Mouse (Mus musculus) c-Kit-positive CD71-positive TER-119-positive erythroid progenitor cells, embryonic 14.5 days (primary cell): Measurements from ENCODE around the gene Cgref1.

Source experiments
- DNase-seq: peaks from one replicate; pipeline ENCODE4 v3.0.0-alpha.2; 2013; ENCODE audit warnings: low spot score

Gene Cgref1

GRCm38 (mm10) chr5:30949654-30950326 lies 4.4 kb upstream of the Cgref1 start:
- DNase-seq: peak; percentile 76

- no peak for DNase-seq
These were observed 3.2 kb upstream of the Cgref1 start for GRCm38 (mm10) chr5:30948620-30949019.

- no peak for DNase-seq
These were observed 1.0 kb downstream of the Cgref1 start for GRCm38 (mm10) chr5:30944344-30944743.

- DNase-seq: no peak
These were observed 2.4 kb downstream of the Cgref1 start for GRCm38 (mm10) chr5:30943004-30943403.

- no peak for DNase-seq
These were observed 10.5 kb downstream of the Cgref1 start for GRCm38 (mm10) chr5:30934725-30935461.

- DNase-seq: no peak
These were observed 11.7 kb downstream of the Cgref1 start for GRCm38 (mm10) chr5:30933705-30934104.

- no peak for DNase-seq
These were observed 14.0 kb downstream of the Cgref1 start for GRCm38 (mm10) chr5:30931378-30931777.

- DNase-seq: no peak
These were observed 14.5 kb downstream of the Cgref1 start for GRCm38 (mm10) chr5:30930846-30931245.

GRCm38 (mm10) chr5:30930121-30930520 lies 15.3 kb downstream of the Cgref1 start:
- DNase-seq: no peak

- DNase-seq: no peak
These were observed 17.4 kb downstream of the Cgref1 start for GRCm38 (mm10) chr5:30927945-30928529.

GRCm38 (mm10) chr5:30926073-30926472 lies 19.3 kb downstream of the Cgref1 start:
- no peak for DNase-seq

- DNase-seq: no peak
These were observed 20.2 kb downstream of the Cgref1 start for GRCm38 (mm10) chr5:30925217-30925616.

- DNase-seq: no peak
These were observed 20.8 kb downstream of the Cgref1 start for GRCm38 (mm10) chr5:30924614-30925013.

- DNase-seq: no peak
These were observed 22.3 kb downstream of the Cgref1 start for GRCm38 (mm10) chr5:30923119-30923518.

- no peak for DNase-seq
These were observed 22.8 kb downstream of the Cgref1 start for GRCm38 (mm10) chr5:30922581-30923041.

- DNase-seq: peak; percentile 93
These were observed 23.9 kb downstream of the Cgref1 start, which contains the start of gene Khk for GRCm38 (mm10) chr5:30921256-30922033. Gene Khk, plus strand, starts transcription at chr5:30921431.

GRCm38 (mm10) chr5:30920621-30921020 lies 24.8 kb downstream of the Cgref1 start:
- DNase-seq: no peak

- no peak for DNase-seq
These were observed 25.4 kb downstream of the Cgref1 start for GRCm38 (mm10) chr5:30919831-30920614.

- no peak for DNase-seq
These were observed 26.7 kb downstream of the Cgref1 start for GRCm38 (mm10) chr5:30918691-30919090.

- DNase-seq: no peak
These were observed 27.3 kb downstream of the Cgref1 start for GRCm38 (mm10) chr5:30917891-30918670.

- DNase-seq: no peak
These were observed 28.0 kb downstream of the Cgref1 start for GRCm38 (mm10) chr5:30917348-30917747.
